Mouse (Mus musculus): ENCODE measurements around the gene Kdf1.

DNA sequence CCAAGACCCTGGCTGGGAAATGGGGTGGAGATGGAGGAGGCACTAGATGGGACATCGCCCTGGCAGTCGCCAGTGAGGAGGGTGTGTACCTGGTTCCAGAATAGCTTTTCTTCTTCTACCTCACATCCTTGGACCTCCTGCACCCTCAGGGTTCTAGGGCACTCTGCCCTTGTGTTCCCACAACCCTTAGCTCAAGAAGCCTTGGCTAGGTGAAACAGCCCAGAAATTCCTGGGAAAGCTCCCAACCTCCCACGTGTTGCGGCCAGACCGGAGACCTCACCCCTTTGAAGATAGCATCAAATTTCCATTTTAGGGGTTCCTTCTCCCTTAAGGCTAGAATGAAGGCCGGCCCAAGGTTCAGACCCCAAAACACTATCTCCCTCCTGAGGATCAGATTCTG lies 38.0 kb upstream of the Kdf1 start:
- no peak for TF ChIP-seq CTCF (IDR thresholded peaks at IDR 0.05; ENCODE audit: extremely low read depth, insufficient read depth, insufficient read length, insufficient replicate concordance)
- no peak for TF ChIP-seq POLR2A (IDR thresholded peaks at IDR 0.05; ENCODE audit: low read depth, low read length)

All from spleen, adult 2 months (tissue).